Mouse (Mus musculus) gastrocnemius, postnatal 36 days (tissue): ENCODE results near the gene Igf2bp3. TPM values are rescaled to one million over a fixed set of nuclear protein-coding genes. Genes with fewer than 3 reads are reported as not detected.

Experiments used
- DNase-seq, 2 experiments: peaks; one replicate each; pipeline ENCODE4 v3.0.0; 2022
- intact Hi-C: fragments of 180-260 bp; cut with DNase I; formaldehyde crosslinking; loops from one replicate; pipeline ENCODE4 v1.15.1; 2025
- total RNA-seq, 2 experiments: library from RNA; stranded (reverse); gene quantifications; 2 replicates each; pipeline ENCODE4 v1.2.3; 2021

The Igf2bp3 gene
- total RNA-seq, 2 experiments from 2014 or later = 0.08 to 0.20 TPM

DNA sequence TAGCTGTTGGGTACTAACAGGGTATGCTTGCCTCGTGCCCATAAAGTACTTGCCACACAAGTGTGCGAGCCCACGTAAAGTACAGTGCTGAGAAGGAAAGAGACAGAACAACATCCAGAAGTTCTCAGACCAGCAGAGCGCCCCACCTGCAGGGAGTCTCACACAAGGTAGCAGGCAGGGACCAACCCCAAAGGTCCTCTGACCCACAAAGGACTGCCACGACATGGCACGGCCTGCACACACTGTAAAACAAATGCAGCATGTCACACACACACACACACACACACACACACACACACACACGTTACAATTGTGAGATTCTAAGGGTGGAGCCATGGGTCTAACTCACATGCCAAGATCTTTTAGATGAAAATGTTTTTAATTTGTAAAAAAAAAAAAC lies 66.4 kb downstream of the Igf2bp3 start:
- intact Hi-C loops = no loop called here
- no peak for DNase-seq

GRCm38 (mm10) chr6:49146461-49146860 lies 68.3 kb downstream of the Igf2bp3 start:
- no peak for DNase-seq
- intact Hi-C loops = no loop called here

DNA sequence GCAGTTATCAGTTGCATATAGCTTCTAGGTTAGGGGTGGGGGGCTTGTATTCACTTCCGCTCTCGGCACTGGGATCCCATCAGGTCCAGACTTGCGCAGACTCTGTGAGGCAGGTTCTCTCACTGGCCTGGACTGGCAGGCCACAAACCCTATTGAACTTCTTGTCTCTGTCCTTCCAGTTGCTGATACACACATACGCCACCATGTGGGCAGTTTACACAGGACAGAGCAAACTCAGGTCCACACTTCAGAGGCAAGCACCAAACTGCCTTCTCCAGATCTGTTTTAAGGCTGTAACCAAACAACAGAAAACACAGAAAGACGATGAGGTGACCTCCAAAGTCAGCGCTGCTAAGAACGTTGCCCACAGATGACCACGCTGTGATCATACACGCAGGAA lies 72.3 kb downstream of the Igf2bp3 start:
- intact Hi-C loops = loop anchor here (5.0 kb wide), 1 partner anchor 85 kb away; no protein-coding TSS in a partner anchor

GRCm38 (mm10) chr6:49141125-49141524 lies 73.6 kb downstream of the Igf2bp3 start:
- intact Hi-C loops = loop anchor here (5.0 kb wide), 1 partner anchor 84 kb away; no protein-coding TSS in a partner anchor
- no peak for DNase-seq

More for the DNA sequence above, 72.3 kb downstream of the Igf2bp3 start:
- no peak for DNase-seq

DNA sequence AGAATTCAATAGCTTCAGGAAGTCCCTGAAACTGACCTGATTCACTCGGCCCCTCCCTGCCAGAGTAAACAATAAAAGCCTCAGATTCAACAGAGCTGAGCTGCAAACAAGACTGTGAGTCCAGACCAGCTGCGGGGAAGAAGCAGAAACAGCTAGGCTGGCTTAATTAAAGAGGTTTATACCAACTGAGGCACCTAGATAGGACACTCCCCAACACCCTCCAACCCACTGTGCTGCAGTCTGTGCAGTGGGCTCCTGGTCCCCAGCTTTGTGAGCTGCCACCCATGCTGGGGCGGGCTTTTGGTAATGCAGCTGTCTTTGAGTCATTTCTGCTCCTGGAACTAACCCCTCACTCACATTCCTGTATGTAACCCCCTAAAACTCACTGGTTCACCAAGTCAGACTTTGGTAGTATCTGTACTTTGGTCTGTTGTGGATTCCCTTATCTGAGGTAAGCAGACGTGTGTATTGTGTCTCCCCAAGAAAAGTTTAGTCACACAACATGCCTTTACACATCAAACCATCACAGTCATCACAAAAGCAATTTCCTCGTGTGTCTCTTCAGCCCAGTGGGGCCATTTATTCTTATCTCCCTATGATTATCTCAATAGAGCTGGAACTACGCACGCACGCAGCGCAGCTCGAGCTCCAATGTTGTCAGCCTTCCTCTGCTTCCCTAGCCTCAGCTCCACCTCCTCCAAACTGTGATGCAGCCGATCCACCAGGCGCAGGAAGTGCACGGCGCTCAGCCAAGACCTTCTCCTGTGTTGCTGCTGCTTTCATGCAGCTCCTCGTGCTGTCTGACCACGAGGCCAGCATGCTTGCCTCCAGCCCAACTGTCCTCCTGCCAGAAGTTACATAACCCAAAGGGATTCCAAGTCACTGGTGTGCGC lies 76.4 kb downstream of the Igf2bp3 start:
- intact Hi-C loops = no loop called here
- no peak for DNase-seq

- intact Hi-C loops = no loop called here
These were observed 78.0 kb downstream of the Igf2bp3 start for GRCm38 (mm10) chr6:49136739-49137138.

DNA sequence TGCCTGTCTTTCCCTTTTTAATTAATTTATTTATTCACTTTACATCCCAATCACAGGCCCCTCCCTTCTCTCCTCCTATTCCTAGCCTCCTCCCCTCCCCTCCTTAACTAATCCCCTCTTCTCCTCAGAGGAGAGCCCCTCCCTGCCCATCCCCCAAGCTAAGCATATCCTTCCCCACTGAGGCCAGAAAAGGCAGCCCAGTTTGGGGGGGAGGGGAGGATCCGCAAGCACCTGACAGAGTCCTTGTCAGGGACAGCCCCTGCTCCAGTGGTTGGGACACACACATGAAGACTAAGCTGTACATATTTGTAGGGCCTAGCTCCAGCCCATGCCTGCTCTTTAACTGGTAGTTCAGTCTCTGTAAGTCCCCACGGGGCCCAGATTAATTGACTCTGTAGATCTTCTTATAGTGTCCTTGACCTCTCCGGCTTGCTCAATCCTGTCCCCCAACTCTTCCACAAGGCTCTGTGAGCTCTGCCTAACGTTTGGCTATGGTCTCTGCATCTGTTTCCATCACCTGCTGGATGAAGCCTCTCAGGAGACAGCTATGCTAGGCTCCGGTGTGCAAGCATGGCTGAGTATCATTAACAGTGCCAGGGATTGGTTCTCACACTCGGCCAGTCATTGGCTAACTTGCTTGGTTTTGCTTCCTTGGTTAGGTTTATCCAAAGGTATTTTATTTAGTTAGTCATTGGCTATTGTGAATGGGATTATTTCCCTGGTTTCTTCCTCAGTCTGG lies 82.2 kb downstream of the Igf2bp3 start:
- DNase-seq = no peak
- intact Hi-C loops = no loop called here

More at GRCm38 (mm10) chr6:49136739-49137138, 78.0 kb downstream of the Igf2bp3 start:
- DNase-seq = no peak

DNA sequence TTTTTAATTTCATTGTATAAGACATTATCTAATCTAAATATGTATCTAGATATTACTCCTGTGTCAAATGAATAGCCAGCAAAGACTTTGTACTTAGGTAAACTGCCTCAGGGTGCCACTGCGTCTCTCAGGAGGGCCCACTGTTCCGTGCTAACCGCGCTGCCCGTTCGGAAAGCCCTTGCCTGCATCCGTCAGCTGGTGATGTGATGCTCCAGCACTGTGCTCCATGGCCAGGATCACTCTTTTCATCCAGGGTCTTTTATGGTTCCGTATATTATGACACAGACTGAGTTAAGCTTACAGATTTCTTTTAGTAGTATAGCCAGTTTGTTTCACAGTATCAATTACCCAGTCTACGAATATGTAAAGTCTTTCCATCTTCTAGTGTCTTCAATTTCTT lies 82.9 kb downstream of the Igf2bp3 start:
- intact Hi-C loops = no loop called here
- no peak for DNase-seq

GRCm38 (mm10) chr6:49130328-49130727 lies 84.4 kb downstream of the Igf2bp3 start:
- intact Hi-C loops = no loop called here
- DNase-seq = no peak

GRCm38 (mm10) chr6:49120370-49120769 lies 94.4 kb downstream of the Igf2bp3 start:
- intact Hi-C loops = no loop called here
- no peak for DNase-seq

DNA sequence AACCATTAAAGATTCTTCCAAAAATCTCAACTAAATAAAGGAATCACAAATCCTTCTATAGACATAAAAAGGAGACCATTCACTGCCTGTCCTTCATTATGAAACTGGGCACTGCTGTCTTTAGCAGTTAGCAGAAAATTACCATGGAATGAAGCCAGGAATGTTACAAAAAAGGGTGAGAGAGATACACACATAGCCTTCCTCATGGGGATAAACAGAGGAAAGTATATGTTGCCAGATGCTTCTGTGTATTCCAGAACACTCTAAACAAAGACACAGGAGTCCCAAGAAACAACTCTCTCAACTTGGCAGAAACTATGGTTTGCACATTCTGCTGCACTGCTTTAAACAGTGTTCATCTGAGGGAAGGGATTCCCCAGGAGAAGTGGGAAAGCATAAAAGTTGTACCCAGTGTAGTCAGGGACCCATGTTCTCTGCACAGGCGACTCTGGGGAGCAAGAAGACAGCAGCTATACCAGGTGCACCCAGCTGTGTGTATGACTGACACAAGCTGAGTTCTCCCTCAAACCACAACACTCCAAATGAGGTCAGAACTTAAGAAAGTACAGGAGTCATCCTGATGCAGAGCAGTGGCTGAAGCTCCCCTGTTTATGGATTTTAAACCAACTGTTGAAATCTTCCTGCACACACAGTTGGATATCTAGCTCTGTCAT lies 95.2 kb downstream of the Igf2bp3 start:
- no peak for DNase-seq
- intact Hi-C loops = no loop called here

- intact Hi-C loops = no loop called here
These were observed 96.3 kb downstream of the Igf2bp3 start for GRCm38 (mm10) chr6:49118446-49118845.

GRCm38 (mm10) chr6:49116241-49116640 lies 98.5 kb downstream of the Igf2bp3 start:
- intact Hi-C loops = no loop called here
- DNase-seq = no peak

More at GRCm38 (mm10) chr6:49118446-49118845, 96.3 kb downstream of the Igf2bp3 start:
- DNase-seq = no peak

DNA sequence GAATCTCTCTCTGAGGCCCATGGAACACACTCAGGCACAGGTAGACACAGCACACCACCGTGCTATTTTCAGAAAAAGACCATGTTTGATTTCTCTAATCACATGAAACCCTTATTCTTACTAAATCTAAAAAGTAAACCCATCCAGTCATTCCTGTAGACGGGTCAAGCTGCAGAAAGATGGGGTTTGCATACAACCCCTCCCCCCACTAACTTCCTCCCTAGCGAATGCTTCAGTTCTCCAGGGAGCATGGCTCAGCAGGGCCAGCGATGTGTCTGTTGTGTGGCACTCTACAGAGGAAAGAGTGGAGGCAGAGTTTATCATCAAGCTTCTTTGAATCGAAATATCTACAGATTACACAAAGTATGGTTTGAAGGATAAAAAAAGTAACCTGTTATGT lies 99.2 kb downstream of the Igf2bp3 start:
- DNase-seq = no peak

GRCm38 (mm10) chr6:49114457-49114856 lies 100.3 kb downstream of the Igf2bp3 start:
- intact Hi-C loops = no loop called here
- DNase-seq = no peak

More for the DNA sequence above, 99.2 kb downstream of the Igf2bp3 start:
- intact Hi-C loops = no loop called here

GRCm38 (mm10) chr6:49113895-49114294 lies 100.9 kb downstream of the Igf2bp3 start:
- intact Hi-C loops = no loop called here
- no peak for DNase-seq

DNA sequence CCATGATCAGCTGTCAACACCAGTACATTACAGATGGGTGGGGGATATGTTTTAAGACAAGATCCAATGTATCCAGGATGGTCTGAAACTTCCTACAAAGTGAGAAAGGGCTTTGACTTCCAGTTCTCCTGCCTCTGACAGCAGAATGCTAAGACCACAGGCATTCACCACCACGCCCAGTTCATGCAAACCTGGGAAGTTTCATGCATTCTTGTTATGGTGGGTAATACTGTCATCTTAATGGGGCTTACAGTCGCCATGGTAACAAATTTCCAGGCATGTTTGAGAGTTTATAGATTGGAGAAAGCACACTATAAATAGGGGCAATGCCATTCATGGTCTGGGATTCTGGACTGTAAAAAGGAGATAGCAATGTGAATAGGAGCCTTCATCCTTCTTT lies 105.6 kb downstream of the Igf2bp3 start:
- no peak for DNase-seq
- intact Hi-C loops = no loop called here

DNA sequence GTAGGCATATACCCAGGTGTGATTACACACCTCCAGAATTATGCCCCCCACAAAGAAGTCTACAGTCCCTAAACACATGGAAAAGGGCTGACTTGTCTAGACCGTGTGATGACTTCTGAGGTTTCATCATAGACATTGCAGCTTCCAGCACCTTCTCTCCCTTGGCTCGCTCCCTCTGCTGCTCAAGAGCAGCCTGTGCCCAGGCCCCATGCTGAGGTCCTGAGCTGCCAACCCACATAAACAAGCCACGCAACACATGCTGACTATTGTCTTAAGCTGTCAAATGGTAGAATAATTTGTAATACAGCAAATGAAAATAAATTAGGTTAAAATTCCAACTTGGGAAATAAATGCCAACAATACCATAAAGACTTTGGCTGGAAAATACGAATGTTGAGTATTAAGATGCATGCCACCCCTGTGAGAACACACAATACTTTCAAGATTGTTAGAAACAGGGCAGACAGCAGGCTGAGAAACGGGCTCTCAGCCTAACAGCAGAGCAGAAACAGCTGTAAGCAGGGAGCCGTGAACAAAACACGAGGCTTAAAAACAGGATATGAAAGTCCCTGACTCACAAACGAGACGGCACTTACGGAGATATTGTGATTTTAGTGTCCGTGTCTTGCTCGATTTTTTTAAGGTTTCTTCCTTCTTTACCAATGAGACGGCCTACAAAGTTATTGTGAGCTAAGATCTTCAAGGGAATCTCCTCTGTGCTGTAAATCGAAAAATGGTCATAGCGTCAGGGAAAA lies 107.8 kb downstream of the Igf2bp3 start:
- intact Hi-C loops = no loop called here
- no peak for DNase-seq

DNA sequence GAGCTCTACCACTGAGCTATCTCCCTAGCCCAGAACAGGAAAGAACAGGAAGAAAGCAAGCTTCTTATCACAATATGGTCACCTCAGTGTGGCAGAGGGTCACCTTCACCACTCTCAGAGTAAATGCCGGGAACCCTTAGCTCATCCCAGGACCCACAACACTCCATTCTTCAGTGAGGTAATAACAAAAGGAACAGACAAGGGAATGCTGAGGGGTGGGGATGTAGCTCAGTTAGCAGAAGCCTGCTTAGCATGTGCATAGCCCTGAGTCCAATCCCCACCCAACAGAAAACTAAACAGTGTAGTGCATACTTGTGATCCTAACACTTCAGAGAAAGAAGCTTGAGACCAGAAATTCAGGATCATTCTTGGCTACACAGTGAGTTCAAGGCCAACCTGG lies 115.7 kb downstream of the Igf2bp3 start:
- no peak for DNase-seq
- intact Hi-C loops = no loop called here

- peak in 1 of 2 experiments; percentile 30 for DNase-seq
- intact Hi-C loops = no loop called here
These were observed 117.1 kb downstream of the Igf2bp3 start for GRCm38 (mm10) chr6:49097596-49098110.
